Comparison of ENCODE assay signal across 16 mouse cellular contexts in genomic region chr17:7667826-7668225, GRCm38 (mm10).
"Had no signal": no experiment of that assay in that cellular context is flagged by ENCODE, and none has a peak within 500 bp of the region (broad histone marks: within the 10 kb centered on the region; RNA-seq: fewer than 3 reads in every experiment).

No protein-coding gene starts in this region.

- H3K9me3 ChIP-seq: neural tube, embryonic 13.5 days; neural tube, embryonic 15.5 days; stomach, embryonic 15.5 days had no signal

- H3K4me1 ChIP-seq: neural tube, embryonic 15.5 days; stomach, embryonic 15.5 days had no signal

- H3K27ac ChIP-seq: neural tube, embryonic 13.5 days; neural tube, embryonic 15.5 days; stomach, embryonic 15.5 days; stomach, postnatal 0 days had no signal

- H3K9ac ChIP-seq: neural tube, embryonic 13.5 days; neural tube, embryonic 15.5 days; stomach, embryonic 15.5 days had no signal

- H3K27me3 ChIP-seq: neural tube, embryonic 13.5 days; neural tube, embryonic 15.5 days; stomach, embryonic 15.5 days had no signal

- H3K4me2 ChIP-seq: neural tube, embryonic 13.5 days; neural tube, embryonic 15.5 days; stomach, embryonic 15.5 days had no signal

- H3K36me3 ChIP-seq: neural tube, embryonic 13.5 days; neural tube, embryonic 15.5 days; stomach, embryonic 15.5 days had no signal

- DNase-seq: retina, postnatal 1 day; right cerebral cortex, adult 18-20 months; right cerebral cortex, postnatal 14 days; right cerebral cortex, postnatal 25 days; right cerebral cortex, postnatal 4 days; spleen, adult 18-20 months; thymus, adult 18-20 months; thymus, adult 2 months; thymus, postnatal 14 days; thymus, postnatal 25 days; thymus, postnatal 36 days; thymus, postnatal 4 days had no signal

- H3K4me3 ChIP-seq: neural tube, embryonic 13.5 days; neural tube, embryonic 15.5 days; stomach, embryonic 15.5 days had no signal
